Mouse (Mus musculus) G1E (cell line): ENCODE results near the gene Mtnr1a.

Experiments
- CTCF ChIP-seq: IDR thresholded peaks from 2 replicates; pipeline ENCODE4 v1.5.1; 2012; ENCODE audit warnings: low read depth, low read length, inconsistent platforms, mixed read lengths
- GATA1 ChIP-seq: IDR thresholded peaks from 2 replicates; pipeline ENCODE4 v1.6.1; 2012; ENCODE audit warnings: borderline replicate concordance, low read length, inconsistent platforms, mixed read lengths
- POLR2AphosphoS5 ChIP-seq: IDR thresholded peaks from 2 replicates; pipeline ENCODE4 v1.6.1; 2012; ENCODE audit warnings: low read depth, low read length, inconsistent platforms; ENCODE audit not compliant: insufficient replicate concordance

GRCm38 (mm10) chr8:45109371-45110063, 40.6 kb downstream of the Mtnr1a start:
- TF ChIP-seq CTCF: no peak
- no peak for TF ChIP-seq POLR2AphosphoS5
- TF ChIP-seq GATA1: no peak
